Mouse (Mus musculus): ENCODE results near the gene Ephb2. TPM values are rescaled to one million over a fixed set of nuclear protein-coding genes. Genes with fewer than 3 reads are reported as not detected.

Gene Ephb2
- total RNA-seq, 1 experiment, result 15.5 TPM

DNA sequence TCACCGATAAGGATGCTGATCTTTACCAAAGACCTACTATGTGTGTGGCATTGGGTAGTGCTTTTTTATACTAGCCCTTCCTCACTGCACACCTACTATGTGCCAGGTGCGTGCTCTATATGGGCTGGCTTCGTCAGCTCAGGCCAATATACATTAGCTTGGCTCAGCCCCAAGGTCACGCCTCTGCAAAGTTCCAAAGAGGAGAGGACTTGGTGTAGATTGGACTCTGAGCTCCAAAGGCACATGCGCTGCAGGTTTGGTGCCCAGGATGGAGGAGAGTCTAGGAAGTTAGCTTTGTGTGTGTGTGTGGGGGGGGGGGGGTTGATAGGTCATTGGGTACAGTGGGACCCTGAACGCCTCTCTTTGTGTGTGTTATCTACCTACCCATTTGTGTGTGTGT, 32.6 kb upstream of the Ephb2 start:
- no peak overlapping the region for H3K9ac ChIP-seq (ENCODE audit: insufficient read depth, low read depth, low read length, poor library complexity, severe bottlenecking)

DNA sequence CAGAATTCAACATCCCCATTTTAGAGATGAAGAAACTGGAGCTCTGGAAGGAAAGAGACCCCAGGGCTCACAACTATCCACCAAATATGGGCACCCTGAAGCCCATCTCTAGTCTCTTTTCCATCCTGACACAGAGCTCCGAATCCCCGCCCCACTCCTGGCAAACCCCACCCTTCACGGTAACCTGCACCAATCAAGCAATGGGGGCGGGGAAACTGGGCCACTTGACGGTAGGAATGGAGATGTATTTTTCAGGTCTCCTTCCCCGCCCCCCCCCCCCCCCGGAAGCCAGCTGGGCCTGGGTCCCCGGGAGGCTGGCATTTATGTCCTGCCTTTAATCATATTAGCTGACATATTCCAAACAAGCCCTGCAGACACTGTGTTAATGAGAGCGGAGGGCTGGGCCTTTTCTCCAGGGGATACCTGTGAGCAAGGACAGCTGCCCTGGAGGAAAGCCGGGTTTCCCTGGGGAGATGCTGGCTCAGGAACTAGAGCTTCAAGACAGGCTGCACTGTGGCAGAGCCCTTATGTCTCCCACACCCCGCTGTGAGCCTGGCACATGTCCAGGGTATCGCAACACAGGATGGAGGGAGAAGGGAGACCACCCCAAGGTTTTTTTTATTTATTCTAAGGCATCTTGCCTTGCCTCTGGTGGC, 32.0 kb upstream of the Ephb2 start:
- no peak for TF ChIP-seq CHD2 (IDR thresholded peaks at IDR 0.05; ENCODE audit: low read depth, low read length)
- no peak for TF ChIP-seq ZNF384 (IDR thresholded peaks at IDR 0.05; ENCODE audit: low read depth, low read length)
- no peak for TF ChIP-seq HCFC1 (IDR thresholded peaks at IDR 0.05; ENCODE audit: borderline replicate concordance, insufficient read depth, low read length)
- TF ChIP-seq MAFK (IDR thresholded peaks at IDR 0.05; ENCODE audit: insufficient read depth, low read depth, low read length), result no peak
- TF ChIP-seq ZC3H11A (IDR thresholded peaks at IDR 0.05; ENCODE audit: borderline replicate concordance, low read depth, low read length), result no peak
- DNase-seq (ENCODE audit: low read depth, low spot score), result peak; percentile 31

More for the DNA sequence above, 32.6 kb upstream of the Ephb2 start:
- Histone ChIP-seq H3K9me3 (ENCODE audit: control insufficient read depth, insufficient read depth, low read depth, low read length) (no peaks in the 10 kb centered on the region), H3K36me3 (ENCODE audit: control insufficient read depth, insufficient read depth, low read length, poor library complexity, severe bottlenecking) (no peaks in the 10 kb centered on the region), H3K4me1 (ENCODE audit: control insufficient read depth in 2 of 2, insufficient read depth in 2 of 2, low read length in 2 of 2, poor library complexity in 1 of 2) (peaks cover 0 to 9% of the 10 kb centered on the region in 2 experiments; a peak in 2 of 4 replicates), H3K4me3 (ENCODE audit: insufficient read depth in 1 of 2, low read depth in 1 of 2, low read length in 2 of 2, poor library complexity in 1 of 2, severe bottlenecking in 1 of 2) (no peak overlapping the region), H3K27ac (ENCODE audit: insufficient read depth, low read depth, low read length, poor library complexity, severe bottlenecking) (no peak overlapping the region)
- DNase-seq (ENCODE audit: low read depth, low spot score), result no peak
- in situ Hi-C loops (cut with MboI; ENCODE audit: low sequenced_read_pairs in 2 of 2, unreplicated experiment in 2 of 2), result no loop called here
- TF ChIP-seq CHD2 (IDR thresholded peaks at IDR 0.05; ENCODE audit: low read depth, low read length) (no peak), MAFK (IDR thresholded peaks at IDR 0.05; ENCODE audit: insufficient read depth, low read depth, low read length) (no peak)

DNA sequence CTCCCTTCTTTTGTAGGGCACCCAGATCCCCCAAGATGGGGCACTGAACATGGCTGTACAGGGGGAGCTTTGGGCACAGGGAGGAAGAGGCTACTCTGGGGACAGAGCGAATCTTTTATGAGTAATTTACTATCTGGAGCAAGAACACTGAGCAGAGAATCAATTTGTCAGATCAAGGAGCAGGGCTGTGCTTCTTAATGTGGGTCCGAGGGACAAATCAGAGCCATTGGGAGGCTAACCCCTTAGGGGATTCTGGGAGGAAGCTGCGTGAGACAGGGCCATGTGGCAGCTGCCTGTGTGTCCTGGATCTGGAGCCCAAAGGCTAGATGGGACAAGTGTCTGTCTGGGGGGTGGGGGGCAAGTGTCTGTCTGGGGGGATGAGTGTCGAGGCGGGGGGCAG, 29.7 kb upstream of the Ephb2 start:
- no peak overlapping the region for H3K4me3 ChIP-seq (ENCODE audit: insufficient read depth in 1 of 2, low read depth in 1 of 2, low read length in 2 of 2, poor library complexity in 1 of 2, severe bottlenecking in 1 of 2)
- in situ Hi-C loops (cut with MboI; ENCODE audit: low sequenced_read_pairs in 2 of 2, unreplicated experiment in 2 of 2), result no loop called here
- no peak for DNase-seq (ENCODE audit: low read depth, low spot score)
- no peak overlapping the region for H3K27ac ChIP-seq (ENCODE audit: insufficient read depth, low read depth, low read length, poor library complexity, severe bottlenecking)
- no peaks in the 10 kb centered on the region for H3K36me3 ChIP-seq (ENCODE audit: control insufficient read depth, insufficient read depth, low read length, poor library complexity, severe bottlenecking)
- no peaks in the 10 kb centered on the region for H3K9me3 ChIP-seq (ENCODE audit: control insufficient read depth, insufficient read depth, low read depth, low read length)
- H3K4me1 ChIP-seq (ENCODE audit: control insufficient read depth in 2 of 2, insufficient read depth in 2 of 2, low read length in 2 of 2, poor library complexity in 1 of 2), result peaks cover 0 to 9% of the 10 kb centered on the region in 2 experiments; a peak in 2 of 4 replicates
- no peak overlapping the region for H3K9ac ChIP-seq (ENCODE audit: insufficient read depth, low read depth, low read length, poor library complexity, severe bottlenecking)
- TF ChIP-seq ZC3H11A (IDR thresholded peaks at IDR 0.05; ENCODE audit: borderline replicate concordance, low read depth, low read length), result no peak
- TF ChIP-seq CHD2 (IDR thresholded peaks at IDR 0.05; ENCODE audit: low read depth, low read length), result no peak
- TF ChIP-seq MAFK (IDR thresholded peaks at IDR 0.05; ENCODE audit: insufficient read depth, low read depth, low read length), result no peak
- no peak for TF ChIP-seq ZNF384 (IDR thresholded peaks at IDR 0.05; ENCODE audit: low read depth, low read length)
- no peak for TF ChIP-seq HCFC1 (IDR thresholded peaks at IDR 0.05; ENCODE audit: borderline replicate concordance, insufficient read depth, low read length)

More for the DNA sequence above, 32.0 kb upstream of the Ephb2 start:
- H3K36me3 ChIP-seq (ENCODE audit: control insufficient read depth, insufficient read depth, low read length, poor library complexity, severe bottlenecking), result no peaks in the 10 kb centered on the region
- H3K9me3 ChIP-seq (ENCODE audit: control insufficient read depth, insufficient read depth, low read depth, low read length), result no peaks in the 10 kb centered on the region
- H3K4me3 ChIP-seq (ENCODE audit: insufficient read depth in 1 of 2, low read depth in 1 of 2, low read length in 2 of 2, poor library complexity in 1 of 2, severe bottlenecking in 1 of 2), result no peak overlapping the region
- in situ Hi-C loops (cut with MboI; ENCODE audit: low sequenced_read_pairs in 2 of 2, unreplicated experiment in 2 of 2), result no loop called here
- H3K9ac ChIP-seq (ENCODE audit: insufficient read depth, low read depth, low read length, poor library complexity, severe bottlenecking), result no peak overlapping the region
- H3K4me1 ChIP-seq (ENCODE audit: control insufficient read depth in 2 of 2, insufficient read depth in 2 of 2, low read length in 2 of 2, poor library complexity in 1 of 2), result peaks cover 0 to 9% of the 10 kb centered on the region in 2 experiments; a peak in 2 of 4 replicates
- no peak overlapping the region for H3K27ac ChIP-seq (ENCODE audit: insufficient read depth, low read depth, low read length, poor library complexity, severe bottlenecking)

DNA sequence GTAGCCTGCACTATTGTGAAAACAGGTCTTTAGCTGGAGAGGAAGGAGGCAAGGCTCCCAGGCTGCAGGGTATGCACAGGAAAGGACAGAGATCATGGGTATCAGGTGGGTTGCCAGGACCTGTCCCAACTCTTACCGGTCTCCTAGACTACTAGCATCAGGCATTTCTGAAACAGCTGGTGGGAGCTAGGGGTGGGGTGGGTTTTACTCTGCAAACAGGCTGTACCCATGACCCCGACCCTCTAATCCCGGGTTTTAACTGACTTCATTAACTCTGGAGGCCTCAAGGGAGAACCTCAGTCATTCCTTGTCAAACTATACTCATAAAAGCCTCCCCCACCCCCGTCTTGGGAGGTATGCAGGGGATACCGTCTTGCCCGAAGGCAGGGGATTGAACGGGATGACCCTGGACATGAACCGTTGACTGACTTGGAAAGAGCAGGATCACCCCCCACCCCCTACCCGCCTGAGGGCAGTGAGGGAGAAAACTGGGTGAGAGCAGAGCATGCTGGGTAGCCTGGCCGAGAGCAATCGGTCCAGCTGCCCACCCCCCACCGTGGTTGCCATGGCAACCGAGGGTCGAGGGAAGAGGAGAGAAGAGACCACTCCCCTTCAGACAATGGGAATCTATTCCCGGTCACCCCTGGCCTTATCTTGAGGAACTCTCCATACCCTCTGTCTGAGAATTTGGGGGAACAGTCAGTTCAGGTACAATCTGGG, 29.1 kb upstream of the Ephb2 start:
- Histone ChIP-seq H3K9ac (ENCODE audit: insufficient read depth, low read depth, low read length, poor library complexity, severe bottlenecking) (no peak overlapping the region), H3K4me3 (ENCODE audit: insufficient read depth in 1 of 2, low read depth in 1 of 2, low read length in 2 of 2, poor library complexity in 1 of 2, severe bottlenecking in 1 of 2) (no peak overlapping the region), H3K36me3 (ENCODE audit: control insufficient read depth, insufficient read depth, low read length, poor library complexity, severe bottlenecking) (no peaks in the 10 kb centered on the region), H3K27ac (ENCODE audit: insufficient read depth, low read depth, low read length, poor library complexity, severe bottlenecking) (no peak overlapping the region), H3K9me3 (ENCODE audit: control insufficient read depth, insufficient read depth, low read depth, low read length) (no peaks in the 10 kb centered on the region), H3K4me1 (ENCODE audit: control insufficient read depth in 2 of 2, insufficient read depth in 2 of 2, low read length in 2 of 2, poor library complexity in 1 of 2) (peaks cover 0 to 9% of the 10 kb centered on the region in 2 experiments; a peak in 2 of 4 replicates)
- TF ChIP-seq ZNF384 (IDR thresholded peaks at IDR 0.05; ENCODE audit: low read depth, low read length), result no peak
- TF ChIP-seq MAFK (IDR thresholded peaks at IDR 0.05; ENCODE audit: insufficient read depth, low read depth, low read length), result no peak
- TF ChIP-seq ZC3H11A (IDR thresholded peaks at IDR 0.05; ENCODE audit: borderline replicate concordance, low read depth, low read length), result no peak
- no peak for TF ChIP-seq CHD2 (IDR thresholded peaks at IDR 0.05; ENCODE audit: low read depth, low read length)
- no peak for TF ChIP-seq HCFC1 (IDR thresholded peaks at IDR 0.05; ENCODE audit: borderline replicate concordance, insufficient read depth, low read length)
- in situ Hi-C loops (cut with MboI; ENCODE audit: low sequenced_read_pairs in 2 of 2, unreplicated experiment in 2 of 2), result no loop called here
- DNase-seq (ENCODE audit: low read depth, low spot score), result no peak

Data from ES-E14 (cell line).